Mouse (Mus musculus): ENCODE data around the gene Olfr916.

The Olfr916 gene

GRCm38 (mm10) chr9:38659775-38660174, at the start of gene Olfr916:
TSS of gene Olfr916 (minus strand) at chr9:38659875.
- in situ Hi-C loops (cut with MboI) = no loop called here

GRCm38 (mm10) chr9:38674501-38674900, 14.8 kb upstream of the Olfr916 start, which contains the start of gene Olfr918:
TSS of gene Olfr918 (minus strand) at chr9:38674601.
- in situ Hi-C loops (cut with MboI) = no loop called here

GRCm38 (mm10) chr9:38672887-38673286, 13.2 kb upstream of the Olfr916 start:
- in situ Hi-C loops (cut with MboI) = no loop called here

GRCm38 (mm10) chr9:38665742-38666141, 6.1 kb upstream of the Olfr916 start, which contains the start of gene Olfr917:
TSS of gene Olfr917 (minus strand) at chr9:38665842.
- in situ Hi-C loops (cut with MboI) = no loop called here

- in situ Hi-C loops (cut with MboI) = no loop called here
These were observed 27.3 kb downstream of the Olfr916 start for GRCm38 (mm10) chr9:38632406-38632805.

Data from mature B cell (primary cell).